Mouse (Mus musculus) hindlimb bud, embryonic 11.5 days (tissue): Measurements from ENCODE around the gene Rsph14.

ENCODE experiments used
- DNase-seq: peaks from one replicate; pipeline ENCODE4 v3.0.0-alpha.2; 2012; ENCODE audit warnings: low read depth, low spot score; ENCODE audit errors: extremely low spot score

Gene Rsph14

DNA sequence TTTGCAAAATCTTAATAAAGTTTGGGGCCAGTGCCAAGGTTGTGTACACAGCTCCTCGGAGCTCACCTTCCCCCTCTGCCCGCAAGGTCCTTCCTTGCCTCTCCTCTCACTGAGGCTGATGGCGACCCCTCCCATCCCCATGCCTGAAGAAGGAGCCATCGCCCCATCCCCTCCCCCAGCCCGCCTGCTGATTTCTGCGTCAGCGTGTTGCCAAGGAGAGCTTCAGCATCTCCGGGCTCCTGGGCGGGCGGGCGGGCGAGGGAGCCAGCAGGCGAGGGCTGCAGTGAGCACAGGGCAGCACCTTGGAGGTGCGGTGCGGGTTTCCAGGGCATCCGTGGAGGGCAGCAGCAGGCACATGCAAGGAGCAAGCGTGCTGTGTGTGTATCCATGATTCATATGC, 37.0 kb downstream of the Rsph14 start:
- no peak for DNase-seq

DNA sequence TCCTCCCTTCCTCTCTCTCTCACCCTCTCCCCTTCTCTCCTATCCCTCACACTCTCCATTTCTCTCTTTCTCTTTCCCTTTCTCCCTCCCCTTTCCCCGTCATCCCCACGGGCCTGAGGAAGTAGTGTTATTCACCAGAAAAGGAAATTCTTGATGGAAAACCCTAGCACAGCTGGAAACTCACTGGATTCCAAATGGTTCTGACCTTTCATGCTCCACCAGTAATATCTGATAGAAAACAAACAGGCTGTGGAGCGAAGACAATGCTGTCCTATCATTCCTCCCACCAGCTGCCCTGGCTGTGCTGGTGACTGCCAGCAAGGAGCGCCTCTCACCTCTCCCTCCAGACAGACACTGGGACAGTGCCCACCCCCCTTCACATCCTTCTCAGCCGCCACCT, 37.5 kb downstream of the Rsph14 start:
- DNase-seq, result no peak

- no peak for DNase-seq
These were observed 41.6 kb downstream of the Rsph14 start for GRCm38 (mm10) chr10:74990584-74991322.

DNA sequence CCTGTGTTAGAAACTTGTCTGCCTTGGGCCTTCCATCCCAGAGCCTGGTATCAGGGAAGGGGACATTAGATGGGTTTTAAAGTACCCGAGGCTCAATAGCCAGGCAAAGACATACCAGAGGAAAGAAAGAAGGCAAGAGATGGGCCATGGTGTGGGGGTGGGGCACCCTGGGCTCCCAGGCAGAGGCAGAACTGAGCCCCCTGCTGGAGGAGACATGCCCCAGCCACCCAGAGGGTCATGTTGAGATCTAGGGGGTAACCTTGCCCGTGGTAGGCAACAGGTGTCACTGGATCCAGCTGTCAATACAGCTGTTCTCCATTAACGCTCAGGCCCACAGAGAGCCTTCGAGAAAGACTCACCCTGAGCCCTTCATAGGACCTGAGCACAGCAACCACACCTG, 42.6 kb downstream of the Rsph14 start:
- no peak for DNase-seq

- DNase-seq, result no peak
These were observed 44.5 kb downstream of the Rsph14 start for GRCm38 (mm10) chr10:74987698-74988470.

DNA sequence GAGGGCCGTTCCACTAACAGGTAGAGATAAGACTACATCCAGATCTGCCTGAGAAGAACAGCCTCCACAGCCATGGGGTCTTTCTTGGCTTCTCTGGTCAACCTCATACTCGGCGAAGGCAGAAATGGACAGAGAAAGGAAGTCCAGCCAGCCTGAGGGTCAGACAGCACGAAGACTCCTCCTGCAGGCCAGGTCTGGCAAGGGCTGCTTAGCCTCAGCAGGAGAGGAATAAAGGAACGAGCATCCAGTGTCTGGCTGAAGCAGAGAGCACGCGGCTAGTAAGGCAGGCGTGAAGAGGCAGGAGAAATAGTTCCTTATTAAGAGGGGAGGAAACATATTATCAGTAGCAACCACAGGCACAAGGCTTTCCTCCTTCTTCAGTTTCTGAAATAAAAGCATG, 49.2 kb downstream of the Rsph14 start:
- DNase-seq, result no peak

DNA sequence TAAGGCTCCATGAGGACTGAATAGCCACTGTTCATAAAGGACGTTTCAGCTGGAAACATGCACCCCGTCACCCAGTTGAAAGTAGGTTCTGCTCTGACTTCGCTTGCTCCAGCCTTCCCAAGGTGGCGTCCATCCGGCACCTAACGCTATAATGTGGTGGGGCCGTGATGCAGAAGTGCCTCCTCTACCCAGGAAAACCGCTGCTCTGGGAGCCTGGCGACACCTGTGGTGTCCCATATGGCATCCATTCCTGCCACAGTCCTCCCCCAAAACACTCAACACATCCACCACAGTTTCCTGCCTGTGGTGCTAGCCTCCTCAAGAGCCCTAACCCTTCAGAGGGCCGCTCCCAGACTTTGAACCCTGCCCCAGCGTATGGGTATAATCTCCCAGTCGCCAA, 51.2 kb downstream of the Rsph14 start:
- no peak for DNase-seq

GRCm38 (mm10) chr10:74978056-74978455, 54.3 kb downstream of the Rsph14 start:
- no peak for DNase-seq

DNA sequence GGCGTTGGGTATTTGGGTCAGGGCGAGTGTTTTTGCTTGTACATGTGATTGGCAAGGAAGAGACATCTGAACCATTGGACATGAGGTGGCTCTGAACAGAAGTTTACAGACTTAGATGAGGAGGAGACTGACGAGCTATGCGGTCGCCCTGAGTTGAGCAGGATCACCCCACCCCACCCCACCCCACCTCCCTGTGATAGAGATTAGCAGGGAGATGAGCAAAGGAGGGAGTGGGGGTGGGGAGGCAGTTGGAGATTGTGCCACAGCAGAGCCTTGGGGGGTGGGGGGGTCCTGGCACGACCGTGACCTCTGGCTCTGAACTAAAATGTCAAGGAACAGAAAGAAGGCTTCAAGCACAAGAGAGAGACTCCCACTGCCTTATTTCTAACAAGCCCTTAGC, 56.0 kb downstream of the Rsph14 start:
- DNase-seq, result no peak

GRCm38 (mm10) chr10:74975626-74976025, 56.8 kb downstream of the Rsph14 start:
- DNase-seq, result no peak

DNA sequence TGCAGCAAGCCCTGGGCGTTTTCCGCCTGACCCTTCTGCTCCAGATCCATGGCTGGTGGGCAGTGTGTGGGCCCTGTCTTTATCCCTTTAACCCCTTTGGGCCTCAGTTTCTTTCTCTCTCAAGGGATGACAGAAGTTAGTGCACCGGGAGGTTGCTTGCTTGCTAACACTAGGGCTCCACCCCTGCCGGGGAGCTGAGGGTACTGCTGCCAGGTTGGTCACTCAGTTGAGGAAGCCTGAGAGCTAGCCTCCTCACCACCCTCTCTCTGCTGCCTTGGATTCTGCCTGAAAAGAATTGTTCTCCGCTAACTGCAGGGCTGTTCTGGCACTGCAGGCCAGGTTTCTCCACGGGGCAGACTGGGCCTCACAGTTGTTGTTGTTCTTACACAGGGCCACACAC, 59.4 kb downstream of the Rsph14 start:
- DNase-seq, result no peak

DNA sequence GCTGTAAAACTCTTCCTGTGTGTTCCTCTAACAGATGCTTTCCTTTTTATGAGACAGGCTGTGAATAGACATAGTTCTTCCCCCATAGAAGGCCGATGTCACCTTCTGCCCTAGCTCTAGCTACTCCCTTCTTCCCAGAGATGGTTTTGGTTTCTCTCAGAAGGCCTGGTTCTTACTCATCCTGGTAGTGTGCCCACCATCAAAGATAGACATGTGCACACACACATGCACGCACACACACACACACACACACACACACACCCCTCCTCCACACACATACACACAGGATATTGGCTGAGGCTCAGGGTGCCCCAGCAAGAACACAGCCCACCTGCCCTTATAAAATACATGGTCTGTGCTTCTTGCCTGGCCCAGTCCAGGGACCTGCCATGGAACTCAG, 63.1 kb downstream of the Rsph14 start:
- no peak for DNase-seq

- DNase-seq, result no peak
These were observed 64.6 kb downstream of the Rsph14 start for GRCm38 (mm10) chr10:74967651-74968267.

- DNase-seq, result peak; percentile 82
These were observed 65.4 kb downstream of the Rsph14 start, which contains the start of gene Gnaz for GRCm38 (mm10) chr10:74966850-74967451. TSS of gene Gnaz (plus strand) at chr10:74967177.

- no peak for DNase-seq
These were observed 68.0 kb downstream of the Rsph14 start for GRCm38 (mm10) chr10:74964380-74964779.

GRCm38 (mm10) chr10:74952830-74953443, 79.4 kb downstream of the Rsph14 start:
- no peak for DNase-seq

GRCm38 (mm10) chr10:74940795-74941194, 91.6 kb downstream of the Rsph14 start:
- DNase-seq, result no peak

- no peak for DNase-seq
These were observed 93.1 kb downstream of the Rsph14 start for GRCm38 (mm10) chr10:74939300-74939699.

DNA sequence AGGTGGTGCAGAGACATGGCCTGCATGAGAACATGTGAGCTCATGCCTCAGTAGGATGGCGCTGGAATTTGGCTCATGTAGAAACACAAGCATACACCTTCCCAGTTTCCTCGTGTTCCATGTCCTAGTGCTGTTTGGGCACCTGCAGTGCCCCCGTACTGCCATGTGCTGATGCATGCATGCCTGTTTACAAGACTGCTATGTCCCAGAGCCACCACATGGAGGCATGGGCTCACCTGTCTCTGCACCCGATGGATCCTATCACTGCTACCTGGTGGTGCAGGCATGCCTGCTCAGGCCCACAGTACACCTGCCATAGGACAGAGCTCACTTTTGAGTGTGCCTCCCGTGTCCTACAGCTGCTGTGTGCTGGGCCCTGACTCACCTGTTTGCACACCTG, 94.0 kb downstream of the Rsph14 start:
- no peak for DNase-seq

GRCm38 (mm10) chr10:74937003-74937790, 95.2 kb downstream of the Rsph14 start:
- no peak for DNase-seq
